Mouse (Mus musculus): Measurements from ENCODE around the gene Krt42.

DNA sequence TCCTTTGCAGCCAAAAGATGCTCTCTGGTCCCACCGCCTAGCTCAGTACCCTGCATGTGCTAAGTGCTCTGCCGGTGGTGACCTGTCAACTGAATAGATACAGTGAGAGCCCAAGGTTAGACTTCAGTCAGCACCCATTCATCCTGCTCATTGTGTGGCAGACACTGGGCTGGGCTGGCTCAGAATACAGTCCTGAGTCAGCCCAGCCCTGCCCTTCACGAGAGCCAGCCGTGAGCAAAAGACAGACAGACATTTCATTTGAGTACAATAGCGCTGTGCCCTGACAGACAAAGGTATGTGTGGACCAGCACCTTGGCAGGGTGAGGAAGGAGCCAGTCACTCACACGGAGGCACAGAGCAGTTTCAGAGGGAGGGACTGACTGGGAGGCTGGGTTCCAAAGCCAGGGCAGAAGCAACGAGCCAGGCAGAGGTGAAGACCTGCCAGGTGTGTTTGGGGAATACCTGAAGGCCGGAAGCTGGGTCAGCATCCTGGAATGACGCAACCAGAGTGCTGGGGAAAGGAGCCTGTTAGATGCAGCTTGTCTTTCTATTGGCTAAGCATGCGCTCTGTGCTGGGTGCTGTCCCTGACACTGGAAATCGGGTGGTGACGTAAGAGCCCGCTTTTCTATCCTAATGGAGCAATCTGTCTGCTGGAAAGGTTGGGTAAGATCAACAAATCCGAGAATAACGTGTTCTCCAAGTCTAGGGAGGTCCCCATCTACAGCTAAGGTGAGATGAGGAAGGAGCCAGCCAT lies 8.2 kb upstream of the Krt42 start:
- TF ChIP-seq CTCF (IDR thresholded peaks at IDR 0.05; ENCODE audit: low read depth) (no peak), EP300 (IDR thresholded peaks at IDR 0.05; ENCODE audit: low read depth) (no peak)
